Mouse (Mus musculus): ENCODE results near the gene Hist1h4m. TPM values are rescaled to one million over a fixed set of nuclear protein-coding genes. Genes with fewer than 3 reads are reported as not detected.
"Not testable (repeated sequence)": the region's sequence is repeated elsewhere in the genome, so short reads cannot be mapped to it uniquely, and the experiment has no call there.

Hist1h4m gene
- polyA plus RNA-seq, 1 experiment from 2014 or later, result not detected

DNA sequence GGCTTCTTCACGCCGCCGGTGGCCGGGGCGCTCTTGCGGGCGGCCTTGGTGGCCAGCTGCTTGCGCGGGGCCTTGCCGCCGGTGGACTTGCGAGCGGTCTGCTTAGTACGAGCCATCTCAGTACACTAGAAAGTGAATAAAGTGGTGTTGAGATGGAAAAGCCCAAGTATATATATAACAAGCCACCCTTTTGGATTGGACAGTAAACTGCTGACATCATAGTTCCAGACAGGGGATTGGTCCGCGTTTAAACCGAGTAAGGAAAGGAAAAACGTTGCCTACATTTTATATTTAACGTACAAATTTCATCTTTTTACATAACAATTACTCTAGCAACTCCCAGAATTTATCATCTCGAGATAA, 28.3 kb upstream of the Hist1h4m start, which contains the start of gene Hist1h3i:
Hist1h3i (minus strand) TSS at position 116 of the 363 bp plus-strand sequence.
- Histone ChIP-seq H3K27ac (ENCODE audit: low read length) (peak within 1 kb of the TSS; percentile 70), H3K4me1 (ENCODE audit: insufficient read depth, low read depth, low read length) (peaks cover 10% of the 10 kb centered on the region; the same call in 1 of the 2 replicates), H3K9ac (replicated peaks; ENCODE audit: low read depth) (0 out of 2 replicates have a peak within 1 kb of the TSS, but pooled peaks have one; percentile 16), H3K4me3 (ENCODE audit: low read depth, low read length) (peak within 1 kb of the TSS; percentile 34), H3K36me3 (ENCODE audit: insufficient read depth, low read length) (no peaks in the 10 kb centered on the region), H3K9me3 (ENCODE audit: low read length) (no peaks in the 10 kb centered on the region), H3K4me2 (replicated peaks; ENCODE audit: low read depth, low read length) (peak within 1 kb of the TSS; percentile 56), H3K27me3 (replicated peaks; ENCODE audit: insufficient read depth, low read length) (no peaks in the 10 kb centered on the region)
- ATAC-seq (peak; percentile 62), DNase-seq (ENCODE audit: low spot score) (peak; percentile 97)
- no peak for TF ChIP-seq CTCF (IDR thresholded peaks at IDR 0.05)
- TF ChIP-seq EP300 (IDR thresholded peaks at IDR 0.05), result no peak
- 0% methylated on average over 13 of the region's 20 CpGs for WGBS

DNA sequence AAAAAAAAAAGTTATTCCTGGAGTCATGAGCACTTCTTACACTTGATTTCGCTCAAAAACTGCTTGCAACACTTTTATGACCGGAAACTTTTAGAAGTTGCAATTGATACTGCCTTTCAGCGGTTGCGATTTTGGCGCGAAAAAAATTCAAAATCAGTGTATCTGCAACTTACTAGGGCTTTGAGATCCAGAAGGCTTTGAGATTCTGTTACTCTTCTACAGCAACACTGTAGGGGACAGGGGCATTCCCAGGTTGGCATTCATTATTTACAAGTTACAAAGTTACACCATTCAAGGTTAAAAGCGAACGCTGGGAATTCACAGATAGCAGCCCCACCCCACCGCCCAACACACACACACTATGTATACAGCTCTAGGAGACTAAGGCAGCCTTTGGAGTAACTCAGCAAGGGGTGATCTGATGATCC, 27.8 kb upstream of the Hist1h4m start:
- 1% methylated on average over 9 of the region's 9 CpGs for WGBS
- peak overlapping the region; percentile 34 for H3K4me3 ChIP-seq (ENCODE audit: low read depth, low read length)
- no peak for ATAC-seq

DNA sequence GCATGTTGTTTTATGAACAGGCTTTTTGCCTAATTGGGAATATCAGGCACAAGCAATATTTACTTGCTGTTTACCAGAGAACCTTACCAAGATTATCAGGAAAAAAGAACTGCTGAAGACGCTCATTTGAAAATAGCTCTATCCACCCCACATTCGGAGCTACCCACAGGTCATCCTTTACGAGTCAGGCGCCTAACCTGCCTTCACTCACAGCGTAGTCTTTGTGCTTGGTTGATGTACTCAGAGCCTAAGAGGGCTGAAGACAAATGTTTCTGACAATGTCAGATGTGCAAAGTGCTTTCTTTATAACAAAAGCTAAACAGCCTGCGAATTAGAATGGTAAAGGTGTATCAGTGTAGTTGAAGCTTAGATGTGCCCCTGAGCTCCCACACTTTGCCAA, 27.2 kb upstream of the Hist1h4m start:
- Histone ChIP-seq H3K4me3 (ENCODE audit: low read depth, low read length) (no peak overlapping the region), H3K4me2 (replicated peaks; ENCODE audit: low read depth, low read length) (no peak overlapping the region), H3K9me3 (ENCODE audit: low read length) (no peaks in the 10 kb centered on the region), H3K9ac (replicated peaks; ENCODE audit: low read depth) (no peak overlapping the region), H3K4me1 (ENCODE audit: insufficient read depth, low read depth, low read length) (peaks cover 10% of the 10 kb centered on the region; the same call in 1 of the 2 replicates), H3K27ac (ENCODE audit: low read length) (no peak overlapping the region), H3K27me3 (replicated peaks; ENCODE audit: insufficient read depth, low read length) (no peaks in the 10 kb centered on the region), H3K36me3 (ENCODE audit: insufficient read depth, low read length) (no peaks in the 10 kb centered on the region)
- ATAC-seq (no peak), DNase-seq (ENCODE audit: low spot score) (no peak)
- TF ChIP-seq EP300 (IDR thresholded peaks at IDR 0.05), result no peak
- TF ChIP-seq CTCF (IDR thresholded peaks at IDR 0.05), result no peak
- WGBS, result 36% methylated on average over 6 of the region's 6 CpGs

More for the DNA sequence above, 27.8 kb upstream of the Hist1h4m start:
- no peak overlapping the region for H3K9ac ChIP-seq (replicated peaks; ENCODE audit: low read depth)
- H3K27me3 ChIP-seq (replicated peaks; ENCODE audit: insufficient read depth, low read length), result no peaks in the 10 kb centered on the region
- TF ChIP-seq EP300 (IDR thresholded peaks at IDR 0.05), result no peak
- no peak for TF ChIP-seq CTCF (IDR thresholded peaks at IDR 0.05)
- no peaks in the 10 kb centered on the region for H3K36me3 ChIP-seq (ENCODE audit: insufficient read depth, low read length)
- H3K4me1 ChIP-seq (ENCODE audit: insufficient read depth, low read depth, low read length), result peaks cover 10% of the 10 kb centered on the region; the same call in 1 of the 2 replicates
- H3K4me2 ChIP-seq (replicated peaks; ENCODE audit: low read depth, low read length), result peak overlapping the region; percentile 56
- peak overlapping the region; percentile 43; the same call in 1 of the 2 replicates for H3K27ac ChIP-seq (ENCODE audit: low read length)
- DNase-seq (ENCODE audit: low spot score), result peak; percentile 50
- no peaks in the 10 kb centered on the region for H3K9me3 ChIP-seq (ENCODE audit: low read length)

DNA sequence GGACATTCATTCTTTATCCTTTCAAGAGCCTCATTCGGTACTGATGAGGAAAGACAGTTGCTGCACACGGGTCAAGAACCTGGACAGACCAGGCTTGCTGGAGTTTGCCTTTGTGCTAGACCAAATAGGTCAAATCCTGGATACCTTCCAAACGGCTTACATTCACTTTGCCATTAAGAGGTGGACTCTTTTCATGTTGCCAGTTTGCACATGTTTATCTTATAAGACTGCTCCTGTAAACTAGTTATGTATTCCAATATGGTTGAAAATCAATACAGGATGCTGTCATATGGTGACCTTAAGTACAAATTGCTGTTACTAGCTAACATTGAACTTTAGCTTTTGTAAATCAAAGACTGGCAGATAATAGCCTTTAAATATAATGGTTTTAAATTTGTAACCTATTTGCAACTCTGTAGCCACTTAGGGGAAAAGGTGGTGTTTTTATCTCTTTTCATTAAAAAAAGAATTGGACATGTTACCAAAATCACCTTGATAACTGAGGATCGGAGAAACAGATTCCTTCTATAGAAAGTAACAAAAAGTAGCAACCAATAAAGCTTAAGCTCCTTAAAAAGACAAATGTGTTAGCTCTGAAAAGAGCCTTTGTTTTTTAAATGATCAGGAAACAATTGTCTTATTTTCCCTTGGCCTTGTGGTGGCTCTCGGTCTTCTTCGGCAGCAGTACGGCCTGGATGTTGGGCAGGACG, 25.2 kb upstream of the Hist1h4m start:
- ATAC-seq, result no peak
- 4% methylated on average over 8 of the region's 8 CpGs for WGBS

DNA sequence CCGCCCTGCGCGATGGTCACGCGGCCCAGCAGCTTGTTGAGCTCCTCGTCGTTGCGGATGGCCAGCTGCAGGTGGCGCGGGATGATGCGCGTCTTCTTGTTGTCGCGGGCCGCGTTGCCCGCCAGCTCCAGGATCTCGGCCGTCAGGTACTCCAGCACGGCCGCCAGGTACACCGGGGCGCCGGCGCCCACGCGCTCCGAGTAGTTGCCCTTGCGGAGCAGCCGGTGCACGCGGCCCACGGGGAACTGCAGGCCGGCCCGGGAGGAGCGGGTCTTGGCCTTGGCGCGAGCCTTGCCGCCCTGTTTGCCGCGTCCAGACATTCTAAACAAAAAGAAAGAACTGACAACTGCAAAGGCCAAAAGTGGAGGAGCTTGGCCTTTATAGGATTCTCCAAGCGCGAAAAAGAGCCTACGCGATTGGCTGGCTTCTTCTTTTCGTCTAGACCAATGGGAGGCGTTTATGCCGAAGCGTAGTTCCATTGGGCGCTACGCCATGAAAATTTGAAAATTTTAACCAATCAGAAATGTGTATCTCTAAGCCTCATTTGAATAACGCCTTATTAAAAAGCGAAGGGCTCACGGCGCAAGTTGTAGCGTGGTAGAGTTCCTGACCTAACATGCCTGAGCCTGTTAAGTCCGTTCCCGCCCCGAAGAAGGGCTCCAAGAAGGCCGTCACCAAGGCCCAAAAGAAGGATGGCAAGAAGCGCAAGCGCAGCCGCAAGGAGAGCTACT, 24.5 kb upstream of the Hist1h4m start, which contains the start of the genes Hist1h2an and Hist1h2bp:
Hist1h2an (minus strand) TSS at position 320 of the 731 bp plus-strand sequence.
Hist1h2bp (plus strand) TSS at position 563 of the 731 bp plus-strand sequence.
- not testable (repeated sequence) for H3K27me3 ChIP-seq (replicated peaks; ENCODE audit: insufficient read depth, low read length); H3K36me3 ChIP-seq (ENCODE audit: insufficient read depth, low read length); H3K4me1 ChIP-seq (ENCODE audit: insufficient read depth, low read depth, low read length); H3K9ac ChIP-seq (replicated peaks; ENCODE audit: low read depth); H3K9me3 ChIP-seq (ENCODE audit: low read length)
- peak within 1 kb of the TSS; percentile 33 for H3K4me3 ChIP-seq (ENCODE audit: low read depth, low read length)
- WGBS, result under 1% methylated on average over 32 of the region's 63 CpGs
- 0 out of 2 replicates have a peak, but pooled peaks have one; percentile 43 for TF ChIP-seq EP300 (IDR thresholded peaks at IDR 0.05)
- DNase-seq (ENCODE audit: low spot score), result peak; percentile 98
- ATAC-seq, result peak; percentile 96
- peak within 1 kb of the TSS; percentile 47 for H3K4me2 ChIP-seq (replicated peaks; ENCODE audit: low read depth, low read length)
- H3K27ac ChIP-seq (ENCODE audit: low read length), result 0 out of 2 replicates have a peak within 1 kb of the TSS, but pooled peaks have one; percentile 55

More for the DNA sequence above, 25.2 kb upstream of the Hist1h4m start:
- H3K4me3 ChIP-seq (ENCODE audit: low read depth, low read length), result peak overlapping the region; percentile 33
- H3K9me3 ChIP-seq (ENCODE audit: low read length), result no peaks in the 10 kb centered on the region
- DNase-seq (ENCODE audit: low spot score), result peak; percentile 38
- no peaks in the 10 kb centered on the region for H3K27me3 ChIP-seq (replicated peaks; ENCODE audit: insufficient read depth, low read length)
- H3K4me1 ChIP-seq (ENCODE audit: insufficient read depth, low read depth, low read length), result peaks cover 4% of the 10 kb centered on the region; the same call in 1 of the 2 replicates
- TF ChIP-seq CTCF (IDR thresholded peaks at IDR 0.05) (no peak), EP300 (IDR thresholded peaks at IDR 0.05) (no peak)
- H3K4me2 ChIP-seq (replicated peaks; ENCODE audit: low read depth, low read length), result peak overlapping the region; percentile 46
- no peaks in the 10 kb centered on the region for H3K36me3 ChIP-seq (ENCODE audit: insufficient read depth, low read length)
- H3K27ac ChIP-seq (ENCODE audit: low read length), result 0 out of 2 replicates have a peak overlapping the region, but pooled peaks have one; percentile 21
- H3K9ac ChIP-seq (replicated peaks; ENCODE audit: low read depth), result no peak overlapping the region

Data from lung, postnatal 0 days (tissue).